Mouse (Mus musculus) gastrocnemius, adult 2 months (tissue): ENCODE results near the gene Abcf2. TPM values are rescaled to one million over a fixed set of nuclear protein-coding genes. Genes with fewer than 3 reads are reported as not detected.
A peak's percentile ranks its signal among the peaks of the same experiment; 100 is the strongest.

Source experiments
- DNase-seq: peaks from one replicate; pipeline ENCODE4 v3.0.0; 2022
- H3K27ac ChIP-seq: fragments of 200-600 bp; 2 replicates; pipeline ENCODE4 v1.8.1; 2022; ENCODE audit warnings: mild to moderate bottlenecking
- H3K4me3 ChIP-seq: fragments of 200-600 bp; 2 replicates; pipeline ENCODE4 v1.8.1; 2022; ENCODE audit warnings: mild to moderate bottlenecking, moderate library complexity
- CTCF ChIP-seq: fragments of 200-600 bp; IDR thresholded peaks from 2 replicates; pipeline ENCODE4 v1.8.1; 2022; ENCODE audit warnings: antibody characterized with exemption, mild to moderate bottlenecking, moderate library complexity
- intact Hi-C: fragments of 180-260 bp; cut with DNase I; formaldehyde crosslinking; loops from one replicate; pipeline ENCODE4 v1.15.1; 2025
- total RNA-seq, 2 experiments: library from RNA; stranded (reverse); gene quantifications; 2 replicates each; pipeline ENCODE4 v1.2.3; 2021

The Abcf2 gene
- total RNA-seq, 2 experiments from 2014 or later = 105 to 117 TPM

- intact Hi-C loops = loop anchor here (2.0 kb wide), 1 partner anchor 61 kb away; no protein-coding TSS in a partner anchor
- H3K27ac ChIP-seq = peak overlapping the region; percentile 100
- no peak for TF ChIP-seq CTCF
- peak; percentile 91 for DNase-seq
- H3K4me3 ChIP-seq = peak overlapping the region; percentile 77
These were observed 23.0 kb upstream of the Abcf2 start for GRCm38 (mm10) chr5:24600236-24600635.

GRCm38 (mm10) chr5:24599137-24599536 lies 21.9 kb upstream of the Abcf2 start:
- peak overlapping the region; percentile 79 for H3K4me3 ChIP-seq
- intact Hi-C loops = no loop called here
- H3K27ac ChIP-seq = peak overlapping the region; percentile 100
- peak; percentile 53 for DNase-seq
- TF ChIP-seq CTCF = no peak

GRCm38 (mm10) chr5:24598570-24599006 lies 21.3 kb upstream of the Abcf2 start:
- Histone ChIP-seq H3K4me3 (peak overlapping the region; percentile 79), H3K27ac (peak overlapping the region; percentile 100)
- peak; percentile 77 for TF ChIP-seq CTCF
- intact Hi-C loops = no loop called here
- peak; percentile 86 for DNase-seq

GRCm38 (mm10) chr5:24597901-24598569 lies 20.8 kb upstream of the Abcf2 start:
- Histone ChIP-seq H3K4me3 (peak overlapping the region; percentile 79), H3K27ac (peak overlapping the region; percentile 100)
- TF ChIP-seq CTCF = no peak
- intact Hi-C loops = loop anchor here (1.0 to 2.0 kb wide), 2 partner anchors 21 to 88 kb away; partner anchors contain the start of gene Abcf2
- peak; percentile 39 for DNase-seq

GRCm38 (mm10) chr5:24597221-24597728 lies 20.0 kb upstream of the Abcf2 start:
- intact Hi-C loops = loop anchor here (1.0 to 2.0 kb wide), 2 partner anchors 20 to 87 kb away; partner anchors contain the start of gene Abcf2
- peak; percentile 76 for DNase-seq
- peak; percentile 76 for TF ChIP-seq CTCF
- H3K27ac ChIP-seq = peak overlapping the region; percentile 80
- peak overlapping the region; percentile 69 for H3K4me3 ChIP-seq

- intact Hi-C loops = loop anchor here (1.0 to 2.0 kb wide), 2 partner anchors 20 to 86 kb away; partner anchors contain the start of gene Abcf2
- TF ChIP-seq CTCF = no peak
- H3K27ac ChIP-seq = peak overlapping the region; percentile 80
- DNase-seq = peak; percentile 61
- peak overlapping the region; percentile 69 for H3K4me3 ChIP-seq
These were observed 19.4 kb upstream of the Abcf2 start for GRCm38 (mm10) chr5:24596519-24597171.

GRCm38 (mm10) chr5:24595786-24596380 lies 18.6 kb upstream of the Abcf2 start:
- peak; percentile 1; the same call in 1 of the 2 replicates for TF ChIP-seq CTCF
- no peak for DNase-seq
- no peak overlapping the region for H3K4me3 ChIP-seq
- peak overlapping the region; percentile 80 for H3K27ac ChIP-seq
- intact Hi-C loops = loop anchor here (2.0 kb wide), 1 partner anchor 19 kb away; the partner anchor contains the start of gene Abcf2

GRCm38 (mm10) chr5:24595261-24595660 lies 18.0 kb upstream of the Abcf2 start:
- Histone ChIP-seq H3K4me3 (no peak overlapping the region), H3K27ac (no peak overlapping the region)
- TF ChIP-seq CTCF = no peak
- DNase-seq = no peak
- intact Hi-C loops = no loop called here

- Histone ChIP-seq H3K4me3 (no peak overlapping the region), H3K27ac (no peak overlapping the region)
- DNase-seq = no peak
- TF ChIP-seq CTCF = no peak
- intact Hi-C loops = no loop called here
These were observed 17.1 kb upstream of the Abcf2 start for GRCm38 (mm10) chr5:24594346-24594745.

- Histone ChIP-seq H3K4me3 (no peak overlapping the region), H3K27ac (no peak overlapping the region)
- intact Hi-C loops = no loop called here
- no peak for DNase-seq
- TF ChIP-seq CTCF = no peak
These were observed 16.7 kb upstream of the Abcf2 start for GRCm38 (mm10) chr5:24593928-24594327.

- intact Hi-C loops = no loop called here
- no peak for DNase-seq
- no peak overlapping the region for H3K4me3 ChIP-seq
- TF ChIP-seq CTCF = no peak
- H3K27ac ChIP-seq = no peak overlapping the region
These were observed 16.0 kb upstream of the Abcf2 start for GRCm38 (mm10) chr5:24593230-24593629.

GRCm38 (mm10) chr5:24592471-24593160 lies 15.3 kb upstream of the Abcf2 start:
- no peak for TF ChIP-seq CTCF
- H3K27ac ChIP-seq = peak overlapping the region; percentile 83
- no peak for DNase-seq
- H3K4me3 ChIP-seq = peak overlapping the region; percentile 59
- intact Hi-C loops = no loop called here
